Mouse (Mus musculus) heart, embryonic 16.5 days (tissue): ENCODE measurements around the gene Znrf2. TPM values are rescaled to one million over a fixed set of nuclear protein-coding genes. Genes with fewer than 3 reads are reported as not detected.

ENCODE experiments used
- ATAC-seq: fragments of 200-750 bp; cut with Nextera tagmentation; replicated peaks from 2 replicates; pipeline ENCODE4 v1.8.0; 2017; ENCODE audit warnings: moderate number of reproducible peaks; ENCODE audit not compliant: insufficient read depth, low FRiP score; ENCODE audit errors: extremely low read depth
- H3K27ac ChIP-seq: fragments of 300-500 bp; sonication (generic); 2 replicates; pipeline ENCODE4 v1.5.1; 2014; ENCODE audit warnings: mild to moderate bottlenecking, low read length, control low read depth, moderate library complexity
- H3K27me3 ChIP-seq: fragments of 300-500 bp; sonication (generic); 2 replicates; pipeline ENCODE4 v1.6.1; 2014; ENCODE audit warnings: low read length, mixed read lengths; ENCODE audit not compliant: control insufficient read depth, insufficient read depth
- H3K36me3 ChIP-seq: fragments of 300-500 bp; sonication (generic); 2 replicates; pipeline ENCODE4 v1.6.1; 2014; ENCODE audit not compliant: control insufficient read depth, insufficient read depth
- H3K4me1 ChIP-seq: fragments of 300-500 bp; sonication (generic); 2 replicates; pipeline ENCODE4 v1.6.1; 2014; ENCODE audit warnings: low read length, mixed read lengths; ENCODE audit not compliant: control insufficient read depth, insufficient read depth
- H3K4me2 ChIP-seq: fragments of 300-500 bp; sonication (generic); 2 replicates; pipeline ENCODE4 v1.6.1; 2014; ENCODE audit warnings: low read depth, mild to moderate bottlenecking, control low read depth, low read length
- H3K4me3 ChIP-seq: fragments of 300-500 bp; sonication (generic); 2 replicates; pipeline ENCODE4 v1.5.1; 2014; ENCODE audit warnings: mild to moderate bottlenecking, control low read depth, low read length
- H3K9ac ChIP-seq: fragments of 300-500 bp; sonication (generic); 2 replicates; pipeline ENCODE4 v1.6.1; 2014; ENCODE audit warnings: low read length, control low read depth
- H3K9me3 ChIP-seq: fragments of 300-500 bp; sonication (generic); replicated peaks from 2 replicates; pipeline ENCODE4 v1.6.1; 2016; ENCODE audit warnings: low read length; ENCODE audit not compliant: control insufficient read depth
- whole genome bisulfite sequencing: fragments of 180-500 bp; shearing (Covaris S2); extraction: QIAGEN DNeasy Blood & Tissue Kit; methylation state at CpG from one replicate; pipeline ENCODE4 v1.1.7; 2014; 5-methylcytosine and 5-hydroxymethylcytosine counted together
- polyA plus RNA-seq: library from polyadenylated mRNA; unstranded; fragments of >200 nt; fragmentation: Nextera tagmentation; extraction: Ambion mirVana; gene quantifications from 2 replicates; pipeline ENCODE4 v1.2.1, GENCODE M21; 2015

The Znrf2 gene
- 3.1 and 3.3 TPM in 2 replicates for polyA plus RNA-seq

DNA sequence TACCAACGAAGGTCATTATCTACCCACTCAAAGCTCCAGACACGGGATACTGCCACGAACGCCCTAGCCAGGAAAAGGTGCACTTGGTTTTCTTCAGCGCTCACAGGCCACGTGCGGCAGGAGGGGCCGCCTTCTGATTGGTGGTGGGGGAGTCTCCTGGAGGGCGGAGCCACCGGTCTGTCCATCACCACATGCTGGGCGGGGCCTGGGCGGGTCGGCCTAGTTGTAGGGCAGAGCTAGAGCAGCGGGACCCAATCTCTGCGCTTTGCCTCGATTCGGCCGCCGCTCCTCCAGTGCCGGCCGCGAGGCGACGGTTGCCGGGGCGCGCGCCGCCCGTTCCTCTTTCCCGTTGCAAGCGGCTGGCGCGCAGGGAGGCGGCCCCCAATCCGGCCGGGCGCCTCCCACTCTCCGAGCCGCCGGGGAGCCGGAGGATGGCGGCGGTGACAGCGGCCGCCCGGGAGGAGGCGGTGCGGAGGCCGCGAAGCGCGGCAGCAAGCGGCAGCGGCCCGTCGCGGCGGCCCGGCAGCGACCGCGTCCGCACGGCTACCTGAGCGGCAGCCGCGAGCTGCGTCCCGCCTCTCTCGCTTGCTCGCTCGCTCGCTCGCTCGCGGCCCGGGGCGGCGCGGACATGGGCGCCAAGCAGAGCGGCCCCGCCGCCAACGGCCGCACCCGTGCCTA lies at the start of gene Znrf2:
Gene Znrf2, plus strand, starts transcription at position 529 of the 678 bp plus-strand sequence.
- Histone ChIP-seq H3K9ac (peak within 1 kb of the TSS; percentile 97), H3K4me2 (peak within 1 kb of the TSS; percentile 75), H3K4me3 (peak within 1 kb of the TSS; percentile 91), H3K36me3 (no peaks in the 10 kb centered on the region), H3K4me1 (peaks cover 33% of the 10 kb centered on the region), H3K27me3 (no peaks in the 10 kb centered on the region), H3K27ac (peak within 1 kb of the TSS; percentile 97), H3K9me3 (no peaks in the 10 kb centered on the region)
- ATAC-seq = peak; percentile 98
- under 1% methylated on average over 84 of the region's 88 CpGs for WGBS

DNA sequence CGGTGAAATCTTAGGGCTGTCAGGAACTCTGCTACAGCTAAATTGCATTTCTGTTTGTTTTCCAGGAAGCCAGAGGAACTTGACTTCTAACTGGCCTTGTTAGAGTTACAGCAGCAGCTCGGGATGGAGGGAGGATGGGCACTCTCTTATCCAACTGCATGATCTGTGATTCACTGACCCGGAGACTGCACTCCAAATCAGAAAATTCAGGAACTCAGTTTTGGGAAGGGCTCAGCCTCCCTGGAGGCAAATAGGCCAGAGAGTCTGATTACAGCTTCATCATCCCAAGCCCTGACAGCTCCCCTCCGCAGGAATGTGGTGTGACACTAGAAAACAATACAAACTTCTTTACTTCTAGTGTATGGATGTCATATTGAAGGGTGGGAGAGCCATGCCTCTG lies 49.0 kb upstream of the Znrf2 start:
- Histone ChIP-seq H3K4me1 (peaks cover 14% of the 10 kb centered on the region), H3K9me3 (no peaks in the 10 kb centered on the region), H3K4me3 (no peak overlapping the region), H3K9ac (no peak overlapping the region), H3K27ac (no peak overlapping the region), H3K36me3 (no peaks in the 10 kb centered on the region), H3K4me2 (no peak overlapping the region), H3K27me3 (no peaks in the 10 kb centered on the region)
- ATAC-seq = no peak
- 28% methylated on average over 4 of the region's 4 CpGs for WGBS

DNA sequence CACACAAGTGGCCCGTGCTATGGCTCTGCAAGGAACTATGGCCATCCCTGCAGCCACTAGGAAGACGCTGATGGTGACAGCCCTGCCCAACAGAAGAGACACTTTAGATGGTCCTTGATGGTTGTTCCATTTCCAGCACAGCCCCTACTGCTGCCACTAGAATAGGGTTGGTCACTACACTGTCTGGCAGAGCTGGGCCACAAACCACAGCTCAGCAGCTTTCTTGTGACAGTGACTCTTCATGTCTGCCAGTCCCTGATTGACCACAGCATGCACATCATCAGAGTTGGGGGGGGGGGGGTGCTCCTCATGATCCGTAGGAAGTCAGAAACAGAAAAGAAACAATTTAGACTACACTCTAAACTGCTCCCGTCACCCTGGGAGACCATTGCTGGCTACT lies 46.0 kb upstream of the Znrf2 start:
- 55% methylated on average over 4 of the region's 4 CpGs for WGBS
- ATAC-seq = no peak
- peak overlapping the region; percentile 42; the same call in 1 of the 2 replicates for H3K4me2 ChIP-seq

DNA sequence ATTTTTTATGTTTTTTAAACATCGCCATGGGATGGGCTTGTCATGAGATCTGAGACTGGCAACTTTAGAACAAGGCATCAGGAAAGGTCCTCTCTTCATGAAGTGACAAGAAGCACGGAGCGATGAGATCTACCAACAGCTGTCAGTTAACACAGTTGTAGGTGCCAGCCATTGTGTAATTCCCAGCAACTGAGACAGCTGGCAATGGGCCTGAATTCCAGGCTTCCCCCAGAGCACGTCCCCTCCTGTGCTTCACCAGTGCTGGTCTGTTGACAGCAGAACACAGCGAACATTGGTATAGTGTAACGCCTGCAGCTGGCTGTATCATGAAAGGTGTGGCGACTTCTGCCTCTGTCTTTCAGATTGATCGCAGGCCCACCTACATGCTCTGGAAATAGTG lies 45.5 kb upstream of the Znrf2 start:
- Histone ChIP-seq H3K27me3 (no peaks in the 10 kb centered on the region), H3K9ac (no peak overlapping the region; the same call in 1 of the 2 replicates), H3K36me3 (no peaks in the 10 kb centered on the region), H3K27ac (peak overlapping the region; percentile 68), H3K4me1 (peaks cover 14% of the 10 kb centered on the region), H3K4me3 (0 out of 2 replicates have a peak overlapping the region, but pooled peaks have one; percentile 3), H3K4me2 (peak overlapping the region; percentile 42; the same call in 1 of the 2 replicates), H3K9me3 (0 out of 2 replicates have a peak, but pooled peaks cover 3% of the 10 kb centered on the region)
- peak; percentile 86 for ATAC-seq
- WGBS = 21% methylated on average over 8 of the region's 8 CpGs

More for the DNA sequence above, 46.0 kb upstream of the Znrf2 start:
- H3K9ac ChIP-seq = no peak overlapping the region; the same call in 1 of the 2 replicates
- no peaks in the 10 kb centered on the region for H3K27me3 ChIP-seq
- no peak overlapping the region; the same call in none of the 2 replicates for H3K27ac ChIP-seq
- H3K9me3 ChIP-seq = 0 out of 2 replicates have a peak, but pooled peaks cover 3% of the 10 kb centered on the region
- no peaks in the 10 kb centered on the region for H3K36me3 ChIP-seq
- no peak overlapping the region for H3K4me3 ChIP-seq
- H3K4me1 ChIP-seq = peaks cover 14% of the 10 kb centered on the region

DNA sequence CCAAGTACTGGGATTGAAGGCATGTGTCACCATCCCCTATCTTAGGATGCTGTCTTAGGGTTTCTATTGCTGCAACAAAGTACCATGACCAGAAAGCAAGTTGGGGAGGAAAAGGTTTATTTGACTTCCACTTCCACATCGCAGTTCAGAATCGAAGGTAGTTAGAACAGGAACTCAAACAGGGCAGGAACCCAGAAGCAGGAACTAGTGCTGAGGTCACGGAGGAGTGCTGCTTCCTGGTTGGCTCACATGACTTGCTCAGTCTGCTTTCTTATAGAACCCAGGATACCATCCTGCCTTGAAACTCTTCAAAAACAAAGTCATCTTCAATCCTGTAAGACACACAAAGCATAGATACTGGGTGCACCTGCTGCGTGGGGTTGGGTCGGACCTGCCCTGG lies 44.6 kb upstream of the Znrf2 start:
- H3K9ac ChIP-seq = no peak overlapping the region
- WGBS = 88% methylated on average over 5 of the region's 5 CpGs

DNA sequence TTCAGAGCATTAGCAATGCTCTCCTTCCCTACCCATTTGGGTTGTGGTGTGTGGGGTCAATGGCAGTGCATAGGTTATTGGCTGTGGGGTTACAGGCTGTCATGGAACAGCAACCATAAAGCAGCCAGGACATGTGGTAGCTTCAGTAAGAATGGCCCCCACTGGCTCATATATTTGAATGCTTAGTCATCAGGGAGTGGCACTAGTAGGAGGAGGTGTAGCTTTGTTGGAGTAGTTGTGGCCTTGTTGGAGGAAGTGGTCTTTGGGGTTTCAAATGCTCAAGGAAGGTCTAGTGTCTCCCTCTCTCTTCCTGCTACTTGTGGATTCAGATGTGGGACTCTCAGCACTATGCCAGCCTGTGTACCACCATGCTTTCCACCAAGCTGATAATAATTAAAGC lies 41.0 kb upstream of the Znrf2 start:
- H3K4me1 ChIP-seq = peaks cover 13% of the 10 kb centered on the region
- H3K4me2 ChIP-seq = no peak overlapping the region
- ATAC-seq = no peak
- H3K9ac ChIP-seq = no peak overlapping the region
- 0 out of 2 replicates have a peak, but pooled peaks cover 3% of the 10 kb centered on the region for H3K9me3 ChIP-seq
- H3K4me3 ChIP-seq = no peak overlapping the region
- no peaks in the 10 kb centered on the region for H3K36me3 ChIP-seq
- no peaks in the 10 kb centered on the region for H3K27me3 ChIP-seq
- H3K27ac ChIP-seq = no peak overlapping the region

More for the DNA sequence above, 44.6 kb upstream of the Znrf2 start:
- Histone ChIP-seq H3K27ac (no peak overlapping the region), H3K4me1 (peaks cover 14% of the 10 kb centered on the region), H3K36me3 (no peaks in the 10 kb centered on the region), H3K9me3 (0 out of 2 replicates have a peak, but pooled peaks cover 3% of the 10 kb centered on the region), H3K4me2 (no peak overlapping the region), H3K27me3 (no peaks in the 10 kb centered on the region), H3K4me3 (no peak overlapping the region)
- ATAC-seq = no peak

DNA sequence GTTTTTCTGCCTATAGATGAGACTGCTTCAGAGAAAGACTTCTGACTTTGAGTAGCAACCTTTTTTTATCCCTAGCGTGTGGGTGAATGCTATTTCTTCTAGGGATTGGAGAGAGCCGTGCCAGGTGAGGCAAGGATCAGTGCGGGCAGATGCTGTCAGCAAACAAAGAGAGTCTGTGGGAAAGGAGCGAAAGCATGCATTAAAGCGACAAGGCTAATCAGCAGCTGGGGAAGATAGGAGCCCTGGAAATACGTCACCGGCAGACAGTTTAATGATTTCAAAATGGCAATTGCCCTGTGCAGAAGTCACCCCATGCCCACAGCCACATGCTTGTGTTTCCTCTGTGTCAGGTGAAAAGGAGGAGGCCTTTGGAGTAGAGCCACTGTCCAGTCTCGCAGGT lies 39.1 kb upstream of the Znrf2 start:
- no peak overlapping the region for H3K9ac ChIP-seq
- no peak overlapping the region for H3K4me2 ChIP-seq
- no peak overlapping the region for H3K4me3 ChIP-seq
- H3K27me3 ChIP-seq = no peaks in the 10 kb centered on the region
- H3K36me3 ChIP-seq = no peaks in the 10 kb centered on the region
- ATAC-seq = no peak
- H3K4me1 ChIP-seq = peaks cover 12% of the 10 kb centered on the region
- no peak overlapping the region for H3K27ac ChIP-seq
- 29% methylated on average over 8 of the region's 8 CpGs for WGBS
- H3K9me3 ChIP-seq = 0 out of 2 replicates have a peak, but pooled peaks cover 3% of the 10 kb centered on the region

DNA sequence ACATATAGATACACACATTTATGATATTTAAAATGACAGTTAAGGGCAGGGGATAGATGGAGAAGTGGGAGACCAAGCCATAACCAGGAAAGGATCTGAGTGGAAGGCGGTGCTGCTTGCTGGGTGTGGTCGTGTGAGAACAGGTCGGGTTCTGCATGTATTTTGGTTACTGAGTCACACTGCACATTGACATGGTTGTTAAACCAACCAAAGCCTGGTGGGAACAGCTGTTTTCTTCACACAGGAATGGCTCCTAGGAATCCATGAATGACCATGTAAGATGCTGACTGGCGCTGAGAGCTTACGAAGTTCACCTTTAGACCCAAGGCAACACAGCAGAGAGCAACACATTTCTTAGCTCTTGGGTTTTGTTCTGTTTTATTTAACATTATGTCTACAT lies 36.7 kb upstream of the Znrf2 start:
- Histone ChIP-seq H3K4me2 (no peak overlapping the region), H3K9ac (no peak overlapping the region), H3K27me3 (no peaks in the 10 kb centered on the region), H3K9me3 (no peaks in the 10 kb centered on the region), H3K27ac (no peak overlapping the region), H3K4me3 (no peak overlapping the region), H3K4me1 (peaks cover 12% of the 10 kb centered on the region), H3K36me3 (no peaks in the 10 kb centered on the region)
- ATAC-seq = no peak
- WGBS = 87% methylated on average over 5 of the region's 5 CpGs

DNA sequence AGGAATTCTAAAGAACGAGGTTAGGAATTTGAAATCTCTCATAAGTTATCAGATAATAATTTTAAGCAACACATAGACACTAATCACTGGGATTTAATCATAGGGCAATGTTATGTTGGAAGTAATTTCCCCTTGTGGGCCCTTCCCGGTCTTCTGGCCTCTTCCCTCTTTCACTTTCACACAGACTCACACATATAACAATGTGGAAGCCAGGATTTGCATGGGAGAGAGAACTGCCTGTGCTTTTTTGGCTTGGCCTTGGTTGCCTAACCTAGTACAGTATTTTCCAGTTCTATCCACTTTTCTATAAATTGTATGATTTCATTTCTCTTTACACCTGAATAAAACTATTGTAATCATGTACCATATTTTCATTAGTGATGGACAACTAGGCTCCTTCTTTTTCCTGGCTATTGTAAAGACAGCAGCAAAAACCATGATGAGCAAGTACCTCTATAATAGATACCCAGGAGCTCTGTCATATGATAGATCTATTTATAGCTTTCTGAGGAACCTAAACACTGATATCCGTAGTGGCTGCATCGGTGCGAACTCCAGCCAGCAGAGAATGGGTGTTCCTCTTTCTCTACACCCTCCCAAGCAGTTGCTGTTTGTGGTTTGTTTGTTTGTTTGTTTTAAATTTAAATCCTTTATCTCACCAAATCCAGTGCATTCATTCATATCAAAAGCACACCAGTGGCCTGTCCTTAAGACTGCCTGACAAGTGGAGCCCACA lies 36.0 kb upstream of the Znrf2 start:
- H3K4me1 ChIP-seq = peaks cover 12% of the 10 kb centered on the region
- peak overlapping the region; percentile 16; the same call in 1 of the 2 replicates for H3K27ac ChIP-seq
- H3K4me3 ChIP-seq = no peak overlapping the region
- H3K9ac ChIP-seq = no peak overlapping the region
- no peaks in the 10 kb centered on the region for H3K36me3 ChIP-seq
- WGBS = 43% methylated on average over 5 of the region's 5 CpGs
- no peaks in the 10 kb centered on the region for H3K27me3 ChIP-seq
- no peaks in the 10 kb centered on the region for H3K9me3 ChIP-seq
- H3K4me2 ChIP-seq = no peak overlapping the region
- ATAC-seq = no peak
